Mouse (Mus musculus): ENCODE measurements around the gene Egln3. TPM values are rescaled to one million over a fixed set of nuclear protein-coding genes. Genes with fewer than 3 reads are reported as not detected.

Gene Egln3
- polyA plus RNA-seq, 1 experiment from 2014 or later = 7.4 TPM

GRCm38 (mm10) chr12:54161468-54162202 lies 42.0 kb downstream of the Egln3 start:
- no peak overlapping the region for H3K9ac ChIP-seq (ENCODE audit: low read depth, low read length)
- H3K27me3 ChIP-seq (replicated peaks; ENCODE audit: control insufficient read depth, insufficient read depth, low read length) = peaks cover 8% of the 10 kb centered on the region; the same call in 1 of the 2 replicates
- WGBS = 19% methylated on average over 5 of the region's 5 CpGs
- no peak overlapping the region for H3K4me3 ChIP-seq (ENCODE audit: low read length)
- H3K4me1 ChIP-seq (ENCODE audit: control insufficient read depth, insufficient read depth, low read depth, low read length) = peaks cover 13% of the 10 kb centered on the region
- peaks cover 3% of the 10 kb centered on the region for H3K9me3 ChIP-seq (ENCODE audit: control insufficient read depth, low read length)
- H3K27ac ChIP-seq (ENCODE audit: low read depth, low read length) = no peak overlapping the region
- peak; percentile 30; the same call in 1 of the 2 replicates for ATAC-seq
- no peak overlapping the region for H3K4me2 ChIP-seq (ENCODE audit: low read length)
- H3K36me3 ChIP-seq (ENCODE audit: control insufficient read depth, insufficient read depth, low read length) = no peaks in the 10 kb centered on the region

GRCm38 (mm10) chr12:54160279-54160678 lies 43.4 kb downstream of the Egln3 start:
- H3K36me3 ChIP-seq (ENCODE audit: control insufficient read depth, insufficient read depth, low read length) = no peaks in the 10 kb centered on the region
- no peak for ATAC-seq
- H3K9me3 ChIP-seq (ENCODE audit: control insufficient read depth, low read length) = peaks cover 8% of the 10 kb centered on the region
- peaks cover 6% of the 10 kb centered on the region; the same call in 1 of the 2 replicates for H3K27me3 ChIP-seq (replicated peaks; ENCODE audit: control insufficient read depth, insufficient read depth, low read length)
- 72% methylated on average over 2 of the region's 2 CpGs for WGBS
- peaks cover 13% of the 10 kb centered on the region for H3K4me1 ChIP-seq (ENCODE audit: control insufficient read depth, insufficient read depth, low read depth, low read length)
- no peak overlapping the region for H3K4me3 ChIP-seq (ENCODE audit: low read length)
- no peak overlapping the region for H3K4me2 ChIP-seq (ENCODE audit: low read length)
- no peak overlapping the region for H3K27ac ChIP-seq (ENCODE audit: low read depth, low read length)
- no peak overlapping the region for H3K9ac ChIP-seq (ENCODE audit: low read depth, low read length)

DNA sequence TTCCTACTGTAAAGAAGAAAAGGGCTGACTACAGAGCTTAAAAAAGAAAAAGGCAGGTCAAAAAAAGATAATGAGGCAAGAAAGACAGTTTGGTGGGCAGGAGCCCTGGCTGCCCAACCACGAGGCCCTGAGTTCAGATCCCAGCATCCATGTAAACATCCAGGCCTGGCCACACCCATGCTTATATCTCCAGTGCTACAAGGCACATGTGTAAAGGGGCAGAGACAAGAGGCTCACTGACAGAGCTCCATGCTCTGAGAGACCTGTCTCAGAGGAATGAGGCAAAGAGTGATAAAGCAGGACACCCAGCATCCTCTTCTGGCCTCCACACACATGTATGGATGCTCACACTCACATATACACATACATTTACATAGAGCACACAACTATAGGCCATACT lies 48.9 kb downstream of the Egln3 start:
- Histone ChIP-seq H3K27me3 (replicated peaks; ENCODE audit: control insufficient read depth, insufficient read depth, low read length) (no peaks in the 10 kb centered on the region), H3K27ac (ENCODE audit: low read depth, low read length) (no peak overlapping the region), H3K9me3 (ENCODE audit: control insufficient read depth, low read length) (peaks cover 8% of the 10 kb centered on the region), H3K4me2 (ENCODE audit: low read length) (no peak overlapping the region), H3K4me1 (ENCODE audit: control insufficient read depth, insufficient read depth, low read depth, low read length) (no peaks in the 10 kb centered on the region), H3K4me3 (ENCODE audit: low read length) (no peak overlapping the region), H3K36me3 (ENCODE audit: control insufficient read depth, insufficient read depth, low read length) (no peaks in the 10 kb centered on the region), H3K9ac (ENCODE audit: low read depth, low read length) (no peak overlapping the region)
- ATAC-seq = no peak
- 88% methylated on average over 1 of the region's 1 CpGs for WGBS

- WGBS = 23% methylated on average over 12 of the region's 12 CpGs
- no peak overlapping the region for H3K27ac ChIP-seq (ENCODE audit: low read depth, low read length)
- no peaks in the 10 kb centered on the region for H3K27me3 ChIP-seq (replicated peaks; ENCODE audit: control insufficient read depth, insufficient read depth, low read length)
- ATAC-seq = peak; percentile 52; the same call in 1 of the 2 replicates
- H3K36me3 ChIP-seq (ENCODE audit: control insufficient read depth, insufficient read depth, low read length) = no peaks in the 10 kb centered on the region
- peaks cover 4% of the 10 kb centered on the region for H3K4me1 ChIP-seq (ENCODE audit: control insufficient read depth, insufficient read depth, low read depth, low read length)
- no peak overlapping the region; the same call in 1 of the 2 replicates for H3K9ac ChIP-seq (ENCODE audit: low read depth, low read length)
- H3K9me3 ChIP-seq (ENCODE audit: control insufficient read depth, low read length) = no peaks in the 10 kb centered on the region
- H3K4me3 ChIP-seq (ENCODE audit: low read length) = no peak overlapping the region
- H3K4me2 ChIP-seq (ENCODE audit: low read length) = peak overlapping the region; percentile 42
These were observed 56.6 kb downstream of the Egln3 start for GRCm38 (mm10) chr12:54146943-54147556.
